Mouse (Mus musculus) intestine, embryonic 16.5 days (tissue): ENCODE results near the gene A630023A22Rik. TPM values are rescaled to one million over a fixed set of nuclear protein-coding genes. Genes with fewer than 3 reads are reported as not detected.

Experiments
- ATAC-seq: fragments of 200-750 bp; cut with Nextera tagmentation; 2 replicates; pipeline ENCODE4 v1.8.0; 2017; ENCODE audit warnings: moderate TSS enrichment, moderate library complexity
- H3K27ac ChIP-seq: fragments of 300-500 bp; sonication (generic); 2 replicates; pipeline ENCODE4 v1.5.1; 2014; ENCODE audit warnings: mild to moderate bottlenecking, low read length
- H3K27me3 ChIP-seq: fragments of 300-500 bp; sonication (generic); replicated peaks from 2 replicates; pipeline ENCODE4 v1.6.1; 2014; ENCODE audit warnings: low read length, control low read depth, mixed read lengths; ENCODE audit not compliant: control insufficient read depth, insufficient read depth
- H3K36me3 ChIP-seq: fragments of 300-500 bp; sonication (generic); 2 replicates; pipeline ENCODE4 v1.6.1; 2014; ENCODE audit warnings: low read length, control low read depth; ENCODE audit not compliant: control insufficient read depth, insufficient read depth
- H3K4me1 ChIP-seq: fragments of 300-500 bp; sonication (generic); 2 replicates; pipeline ENCODE4 v1.6.1; 2014; ENCODE audit warnings: low read length, control low read depth, mixed read lengths; ENCODE audit not compliant: control insufficient read depth, insufficient read depth
- H3K4me2 ChIP-seq: fragments of 300-500 bp; sonication (generic); 2 replicates; pipeline ENCODE4 v1.6.1; 2014; ENCODE audit warnings: low read depth, low read length, control low read depth
- H3K4me3 ChIP-seq: fragments of 300-500 bp; sonication (generic); 2 replicates; pipeline ENCODE4 v1.5.1; 2014; ENCODE audit warnings: mild to moderate bottlenecking, low read length
- H3K9ac ChIP-seq: fragments of 300-500 bp; sonication (generic); 2 replicates; pipeline ENCODE4 v1.6.1; 2014; ENCODE audit warnings: low read depth, low read length
- H3K9me3 ChIP-seq: fragments of 300-500 bp; sonication (generic); 2 replicates; pipeline ENCODE4 v1.6.1; 2016; ENCODE audit warnings: low read length, control low read depth; ENCODE audit not compliant: control insufficient read depth
- WGBS: fragments of 180-500 bp; shearing (Covaris S2); extraction: QIAGEN DNeasy Blood & Tissue Kit; methylation state at CpG from one replicate; pipeline ENCODE4 v1.1.7; 2014; 5-methylcytosine and 5-hydroxymethylcytosine counted together
- polyA plus RNA-seq: library from polyadenylated mRNA; unstranded; fragments of >200 nt; fragmentation: Nextera tagmentation; extraction: Ambion mirVana; gene quantifications from 2 replicates; pipeline ENCODE4 v1.2.1, GENCODE M21; 2015

Gene A630023A22Rik
- polyA plus RNA-seq, 1 experiment from 2014 or later = 0.98 TPM

- Histone ChIP-seq H3K36me3 (no peaks in the 10 kb centered on the region), H3K4me1 (peaks cover 5% of the 10 kb centered on the region; the same call in 1 of the 2 replicates), H3K4me3 (no peak overlapping the region), H3K9me3 (no peaks in the 10 kb centered on the region), H3K27me3 (no peaks in the 10 kb centered on the region; the same call in 1 of the 2 replicates), H3K4me2 (no peak overlapping the region), H3K27ac (no peak overlapping the region), H3K9ac (no peak overlapping the region)
- ATAC-seq = no peak
- 68% methylated on average over 6 of the region's 6 CpGs for WGBS
Observed at GRCm38 (mm10) chr14:34071665-34072064, 30.9 kb downstream of the A630023A22Rik start.

DNA sequence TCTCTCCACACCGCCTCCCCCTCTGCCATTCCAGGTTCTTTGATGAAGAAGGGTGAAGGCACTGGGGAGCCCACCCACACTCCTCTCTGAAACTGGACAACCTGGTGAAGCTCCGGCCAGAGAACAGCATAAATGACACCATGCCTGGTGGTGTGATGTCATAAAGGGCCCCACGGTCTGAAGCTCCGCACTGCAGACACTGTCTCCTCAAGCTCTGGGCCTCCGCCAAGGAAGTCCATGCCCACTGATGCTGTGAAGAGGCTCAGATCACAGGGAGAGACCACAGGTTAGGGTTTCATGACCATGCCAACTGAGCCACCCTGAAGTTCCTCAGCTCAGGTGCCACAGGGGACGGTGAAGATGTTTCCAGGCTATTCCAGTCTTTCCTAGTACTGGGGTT, 50.0 kb downstream of the A630023A22Rik start, which contains the start of gene Antxrl:
Gene Antxrl, plus strand, starts transcription at position 192 of the 400 bp plus-strand sequence.
- Histone ChIP-seq H3K4me2 (no peak within 1 kb of the TSS), H3K9me3 (no peaks in the 10 kb centered on the region), H3K4me1 (no peaks in the 10 kb centered on the region), H3K27me3 (no peaks in the 10 kb centered on the region), H3K27ac (no peak within 1 kb of the TSS), H3K4me3 (no peak within 1 kb of the TSS), H3K9ac (no peak within 1 kb of the TSS), H3K36me3 (no peaks in the 10 kb centered on the region)
- WGBS = 84% methylated on average over 6 of the region's 6 CpGs
- ATAC-seq = no peak

GRCm38 (mm10) chr14:34050101-34050779, 52.3 kb downstream of the A630023A22Rik start:
- no peaks in the 10 kb centered on the region for H3K36me3 ChIP-seq
- ATAC-seq = no peak

DNA sequence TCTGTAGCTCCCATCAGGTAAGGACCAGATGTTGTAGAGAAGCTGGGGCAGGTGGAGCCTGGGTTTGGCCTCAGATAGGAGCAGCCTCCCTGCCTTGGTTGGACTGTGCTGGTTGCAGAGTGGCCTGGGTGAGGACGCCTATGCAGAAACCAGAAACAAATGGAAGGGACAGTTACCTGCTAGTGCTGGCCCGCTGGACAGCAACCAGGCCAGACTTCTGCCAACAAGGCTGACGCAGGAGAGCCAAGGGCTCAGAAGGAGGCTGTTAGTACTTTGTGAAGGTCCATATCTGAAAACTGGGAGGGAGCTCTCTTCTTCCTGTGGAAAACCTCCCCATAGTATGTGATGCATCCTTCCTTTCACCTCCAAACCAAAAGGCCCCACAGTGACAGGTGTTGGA, 59.2 kb downstream of the A630023A22Rik start:
- no peak for ATAC-seq
- Histone ChIP-seq H3K4me3 (no peak overlapping the region), H3K9ac (no peak overlapping the region), H3K36me3 (no peaks in the 10 kb centered on the region), H3K4me1 (no peaks in the 10 kb centered on the region), H3K4me2 (no peak overlapping the region), H3K27me3 (no peaks in the 10 kb centered on the region), H3K27ac (no peak overlapping the region), H3K9me3 (no peaks in the 10 kb centered on the region)
- WGBS = 54% methylated on average over 3 of the region's 3 CpGs

More at GRCm38 (mm10) chr14:34050101-34050779, 52.3 kb downstream of the A630023A22Rik start:
- Histone ChIP-seq H3K9ac (no peak overlapping the region), H3K4me2 (no peak overlapping the region), H3K27ac (no peak overlapping the region), H3K27me3 (no peaks in the 10 kb centered on the region), H3K4me1 (no peaks in the 10 kb centered on the region), H3K9me3 (no peaks in the 10 kb centered on the region), H3K4me3 (no peak overlapping the region)
- 71% methylated on average over 5 of the region's 5 CpGs for WGBS

GRCm38 (mm10) chr14:34041241-34041640, 61.3 kb downstream of the A630023A22Rik start:
- H3K9ac ChIP-seq = no peak overlapping the region
- 79% methylated on average over 4 of the region's 4 CpGs for WGBS

DNA sequence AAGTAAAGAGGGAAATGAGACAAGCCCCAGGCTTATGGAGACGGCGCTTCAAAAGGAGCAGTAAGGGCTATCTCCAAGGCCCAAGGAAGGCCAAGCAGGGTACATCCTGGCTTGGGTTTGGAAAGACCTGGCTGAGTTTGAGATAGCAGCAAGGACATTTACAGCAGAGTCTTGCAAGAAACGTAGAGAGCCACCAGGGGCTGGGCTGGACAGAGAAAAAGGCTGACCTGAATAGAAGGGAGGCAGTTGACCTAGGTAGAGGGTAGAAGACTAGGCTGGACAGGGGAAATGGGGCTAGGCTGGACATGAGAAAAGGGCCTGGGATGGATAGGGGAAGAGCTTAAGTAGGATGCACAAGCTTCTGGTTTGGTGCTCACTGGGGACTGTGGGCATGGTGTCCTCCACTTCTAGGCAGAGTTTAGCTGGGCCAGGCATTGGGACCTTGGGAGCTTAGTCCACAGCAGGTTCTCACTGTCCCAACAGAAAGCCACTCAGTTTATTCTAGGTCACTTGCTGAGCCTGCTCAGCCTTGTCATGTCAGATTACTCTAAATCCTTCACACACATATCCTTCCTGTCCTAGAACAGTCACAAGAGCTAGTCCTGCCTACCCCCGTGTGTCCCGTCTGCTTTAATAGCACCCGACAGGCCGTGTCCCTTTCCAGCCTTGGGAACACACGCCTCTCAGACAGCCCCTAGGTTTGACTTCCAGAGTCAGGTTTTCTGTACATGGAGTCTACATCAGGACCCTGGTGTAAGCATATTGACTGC, 68.5 kb downstream of the A630023A22Rik start:
- no peak overlapping the region for H3K9ac ChIP-seq
- ATAC-seq = no peak
- no peaks in the 10 kb centered on the region for H3K36me3 ChIP-seq
- H3K27ac ChIP-seq = no peak overlapping the region
- 87% methylated on average over 8 of the region's 8 CpGs for WGBS
- no peak overlapping the region for H3K4me3 ChIP-seq
- no peaks in the 10 kb centered on the region for H3K9me3 ChIP-seq
- H3K4me1 ChIP-seq = no peaks in the 10 kb centered on the region
- H3K4me2 ChIP-seq = no peak overlapping the region
- no peaks in the 10 kb centered on the region for H3K27me3 ChIP-seq

More at GRCm38 (mm10) chr14:34041241-34041640, 61.3 kb downstream of the A630023A22Rik start:
- Histone ChIP-seq H3K4me3 (no peak overlapping the region), H3K27ac (no peak overlapping the region), H3K4me1 (no peaks in the 10 kb centered on the region), H3K9me3 (no peaks in the 10 kb centered on the region), H3K4me2 (no peak overlapping the region), H3K27me3 (no peaks in the 10 kb centered on the region), H3K36me3 (no peaks in the 10 kb centered on the region)
- ATAC-seq = no peak

DNA sequence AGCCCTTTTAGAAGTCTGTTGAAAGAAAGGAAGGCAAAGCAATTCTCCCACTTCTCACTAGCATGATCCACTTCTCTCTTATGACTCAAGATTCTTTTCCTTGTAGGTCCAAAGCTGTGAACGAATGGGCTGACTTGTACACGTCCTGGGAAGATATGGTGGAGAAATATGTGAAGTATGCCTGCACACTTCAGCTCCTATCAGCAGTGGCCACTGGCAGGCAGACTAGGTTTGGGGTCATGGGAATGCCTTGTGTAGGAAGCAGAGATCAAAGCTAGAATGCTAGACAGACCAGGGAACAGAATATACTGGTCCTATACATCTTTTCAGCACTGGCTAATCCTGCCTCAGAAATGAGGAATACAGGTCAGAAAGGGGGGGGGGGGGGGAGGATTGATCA, 75.8 kb downstream of the A630023A22Rik start:
- WGBS = 48% methylated on average over 2 of the region's 2 CpGs
- no peak overlapping the region for H3K4me3 ChIP-seq
- no peaks in the 10 kb centered on the region for H3K4me1 ChIP-seq
- no peak overlapping the region for H3K27ac ChIP-seq
- ATAC-seq = no peak
- no peak overlapping the region for H3K4me2 ChIP-seq
- H3K27me3 ChIP-seq = no peaks in the 10 kb centered on the region
- no peaks in the 10 kb centered on the region for H3K9me3 ChIP-seq
- no peak overlapping the region for H3K9ac ChIP-seq
- no peaks in the 10 kb centered on the region for H3K36me3 ChIP-seq

DNA sequence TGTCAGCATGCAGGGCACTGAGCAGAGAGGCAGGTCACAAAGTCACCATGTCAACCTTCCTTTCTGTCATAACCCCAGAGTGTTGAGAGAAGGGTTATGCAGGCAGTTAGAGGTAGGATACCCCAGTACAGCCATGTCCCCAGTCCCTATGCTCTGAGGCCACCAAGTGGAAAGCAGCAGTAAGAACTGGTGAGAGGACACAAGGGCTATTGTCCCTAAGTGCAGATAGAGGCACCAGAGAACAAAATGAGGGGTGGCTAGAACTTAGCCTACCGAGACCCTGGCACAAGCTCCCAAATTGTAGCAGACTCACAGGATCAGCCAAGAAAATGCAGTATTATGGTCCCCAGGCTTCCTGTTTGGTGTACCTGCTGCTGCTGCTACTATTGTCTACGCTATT, 85.6 kb downstream of the A630023A22Rik start:
- H3K27ac ChIP-seq = no peak overlapping the region
- WGBS = 88% methylated on average over 2 of the region's 2 CpGs
- no peak overlapping the region for H3K4me2 ChIP-seq
- H3K36me3 ChIP-seq = no peaks in the 10 kb centered on the region
- ATAC-seq = no peak
- H3K4me3 ChIP-seq = no peak overlapping the region
- no peak overlapping the region for H3K9ac ChIP-seq
- no peaks in the 10 kb centered on the region for H3K4me1 ChIP-seq
- H3K27me3 ChIP-seq = no peaks in the 10 kb centered on the region
- no peaks in the 10 kb centered on the region for H3K9me3 ChIP-seq

GRCm38 (mm10) chr14:34016381-34016780, 86.2 kb downstream of the A630023A22Rik start, which contains the start of gene Gm5460:
Gene Gm5460, plus strand, starts transcription at chr14:34016758.
- no peak within 1 kb of the TSS for H3K9ac ChIP-seq
- no peaks in the 10 kb centered on the region for H3K27me3 ChIP-seq
- H3K27ac ChIP-seq = no peak within 1 kb of the TSS
- H3K9me3 ChIP-seq = no peaks in the 10 kb centered on the region
- no peak within 1 kb of the TSS for H3K4me3 ChIP-seq
- H3K4me1 ChIP-seq = no peaks in the 10 kb centered on the region
- no peaks in the 10 kb centered on the region for H3K36me3 ChIP-seq
- H3K4me2 ChIP-seq = no peak within 1 kb of the TSS
- WGBS = 96% methylated on average over 4 of the region's 4 CpGs
- ATAC-seq = no peak
